Mouse (Mus musculus) spleen, adult 2 months (tissue): ENCODE results near the gene Prkg1.

Source experiments
- CTCF ChIP-seq: fragments of 200-500 bp; IDR thresholded peaks from 2 replicates; pipeline ENCODE4 v1.5.1; 2011; ENCODE audit warnings: mild to moderate bottlenecking, inconsistent platforms; ENCODE audit not compliant: insufficient read depth, insufficient read length, insufficient replicate concordance; ENCODE audit errors: extremely low read depth
- POLR2A ChIP-seq: fragments of 200-500 bp; IDR thresholded peaks from 2 replicates; pipeline ENCODE4 v1.6.1; 2011; ENCODE audit warnings: low read depth, low read length, inconsistent platforms

DNA sequence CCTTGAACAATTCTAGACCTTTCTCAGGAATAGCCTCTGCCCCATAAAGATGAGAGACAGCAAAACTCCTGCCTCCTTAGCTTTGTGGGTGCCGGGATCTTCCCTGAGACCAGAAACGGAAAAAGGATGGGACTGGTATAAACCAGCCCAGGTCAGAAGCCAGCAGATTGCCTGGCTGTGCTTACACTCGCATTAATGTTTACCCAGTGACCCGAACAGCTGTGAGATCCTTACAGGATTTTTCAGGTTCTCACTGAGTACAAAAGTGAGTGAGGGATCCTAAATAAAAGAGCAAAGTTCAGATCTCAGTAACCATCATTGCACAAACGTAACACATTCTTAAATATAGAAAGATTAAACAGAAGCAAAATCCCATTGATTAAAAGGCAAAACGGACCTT, 1248.1 kb downstream of the Prkg1 start:
- TF ChIP-seq CTCF = no peak
- no peak for TF ChIP-seq POLR2A
